Mouse (Mus musculus): ENCODE data around the gene Gm28047.

- TF ChIP-seq CTCF (IDR thresholded peaks at IDR 0.05; ENCODE audit: control insufficient read depth, insufficient read depth, insufficient replicate concordance, low read depth, low read length) (no peak), POLR2A (IDR thresholded peaks at IDR 0.05; ENCODE audit: control insufficient read depth, low read depth, low read length) (no peak)
Measured at GRCm38 (mm10) chr15:102567849-102568248, 57.0 kb downstream of the Gm28047 start.

All from testis, adult 2 months (tissue).